Mouse (Mus musculus): ENCODE results near the gene Hemk1. TPM values are rescaled to one million over a fixed set of nuclear protein-coding genes. Genes with fewer than 3 reads are reported as not detected.

Hemk1 gene
- polyA plus RNA-seq, 1 experiment from 2014 or later: 12.0 TPM

DNA sequence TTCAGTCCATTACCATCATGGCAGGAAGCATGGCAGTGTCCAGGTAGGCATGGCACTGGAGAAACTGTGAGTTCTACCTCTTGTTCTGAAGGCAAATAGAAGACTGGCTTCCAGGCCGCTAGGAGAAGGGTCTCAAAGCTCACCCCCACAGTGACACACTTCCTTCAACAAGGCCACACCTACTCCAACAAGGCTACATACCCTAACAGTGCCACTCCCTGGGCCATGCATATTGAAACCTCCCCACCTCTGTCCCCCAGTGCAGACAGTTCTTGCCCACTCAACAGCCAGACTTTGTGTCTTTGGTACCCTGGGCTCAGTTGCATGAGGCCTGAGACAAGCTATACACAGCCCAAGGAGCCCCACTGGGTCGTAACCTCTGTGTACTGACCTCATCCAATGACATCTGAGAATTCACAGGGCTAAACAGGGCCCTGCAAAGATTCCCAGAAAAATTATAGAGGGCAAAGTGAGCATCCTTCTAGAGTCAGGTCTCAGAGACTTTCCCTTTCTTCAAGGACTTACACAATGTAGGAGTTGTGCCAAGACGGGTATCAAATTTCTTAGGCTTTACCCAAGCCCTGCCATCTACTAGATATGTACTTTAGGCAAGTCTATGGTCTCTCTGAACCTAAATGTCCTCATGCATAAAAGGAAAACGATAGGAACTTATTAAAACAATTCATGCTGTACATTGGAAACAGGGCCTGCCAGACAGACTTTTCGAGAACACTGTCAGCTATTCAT lies 56.7 kb downstream of the Hemk1 start:
- H3K4me3 ChIP-seq (replicated peaks): no peak overlapping the region
- H3K27ac ChIP-seq: no peak overlapping the region
- H3K4me2 ChIP-seq: no peak overlapping the region
- peaks cover 11% of the 10 kb centered on the region; the same call in 1 of the 2 replicates for H3K27me3 ChIP-seq
- H3K36me3 ChIP-seq (replicated peaks): no peaks in the 10 kb centered on the region
- H3K9me3 ChIP-seq: no peaks in the 10 kb centered on the region
- ATAC-seq (ENCODE audit: low FRiP score): no peak
- H3K4me1 ChIP-seq: peaks cover 23% of the 10 kb centered on the region
- H3K9ac ChIP-seq: no peak overlapping the region
- WGBS: 91% methylated on average over 5 of the region's 5 CpGs

DNA sequence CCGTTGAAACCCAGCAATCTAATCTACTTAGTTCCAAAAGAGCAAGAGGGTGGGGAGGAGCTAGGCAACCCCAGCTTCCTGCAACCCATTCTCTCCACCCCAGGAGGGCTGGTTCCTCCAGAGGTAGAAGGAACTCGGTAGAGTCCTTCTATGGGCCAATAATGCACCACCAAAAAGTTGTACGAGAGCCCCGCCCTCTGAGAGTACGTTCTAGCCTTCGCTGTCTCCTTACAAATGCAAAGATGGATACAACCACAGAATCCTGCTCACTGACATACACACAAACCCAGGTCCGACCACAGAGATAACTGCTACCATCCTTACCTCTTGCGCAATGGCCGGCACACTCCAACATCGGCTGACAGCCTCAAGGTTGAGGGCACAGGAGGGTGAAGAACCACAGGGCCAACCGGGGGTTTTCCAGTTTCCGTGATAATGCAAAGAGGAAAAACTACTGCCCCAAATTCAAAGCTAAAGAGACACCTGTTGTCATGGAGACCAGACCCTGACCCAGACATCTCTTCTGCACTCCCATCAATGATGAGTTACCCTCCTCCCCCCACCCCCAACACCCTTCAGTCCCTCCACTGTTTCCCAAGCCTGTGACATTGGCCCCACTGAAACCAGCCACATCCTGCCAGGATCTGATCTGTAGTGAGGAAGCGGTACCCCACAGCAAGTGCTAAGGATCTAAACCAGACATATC lies 57.7 kb downstream of the Hemk1 start:
- Histone ChIP-seq H3K4me3 (replicated peaks) (no peak overlapping the region), H3K4me1 (peaks cover 23% of the 10 kb centered on the region), H3K27ac (no peak overlapping the region), H3K9me3 (no peaks in the 10 kb centered on the region), H3K9ac (no peak overlapping the region), H3K36me3 (replicated peaks) (no peaks in the 10 kb centered on the region), H3K4me2 (0 out of 2 replicates have a peak overlapping the region, but pooled peaks have one; percentile 4), H3K27me3 (peaks cover 11% of the 10 kb centered on the region; the same call in 1 of the 2 replicates)
- ATAC-seq (ENCODE audit: low FRiP score): no peak
- WGBS: 49% methylated on average over 13 of the region's 13 CpGs

DNA sequence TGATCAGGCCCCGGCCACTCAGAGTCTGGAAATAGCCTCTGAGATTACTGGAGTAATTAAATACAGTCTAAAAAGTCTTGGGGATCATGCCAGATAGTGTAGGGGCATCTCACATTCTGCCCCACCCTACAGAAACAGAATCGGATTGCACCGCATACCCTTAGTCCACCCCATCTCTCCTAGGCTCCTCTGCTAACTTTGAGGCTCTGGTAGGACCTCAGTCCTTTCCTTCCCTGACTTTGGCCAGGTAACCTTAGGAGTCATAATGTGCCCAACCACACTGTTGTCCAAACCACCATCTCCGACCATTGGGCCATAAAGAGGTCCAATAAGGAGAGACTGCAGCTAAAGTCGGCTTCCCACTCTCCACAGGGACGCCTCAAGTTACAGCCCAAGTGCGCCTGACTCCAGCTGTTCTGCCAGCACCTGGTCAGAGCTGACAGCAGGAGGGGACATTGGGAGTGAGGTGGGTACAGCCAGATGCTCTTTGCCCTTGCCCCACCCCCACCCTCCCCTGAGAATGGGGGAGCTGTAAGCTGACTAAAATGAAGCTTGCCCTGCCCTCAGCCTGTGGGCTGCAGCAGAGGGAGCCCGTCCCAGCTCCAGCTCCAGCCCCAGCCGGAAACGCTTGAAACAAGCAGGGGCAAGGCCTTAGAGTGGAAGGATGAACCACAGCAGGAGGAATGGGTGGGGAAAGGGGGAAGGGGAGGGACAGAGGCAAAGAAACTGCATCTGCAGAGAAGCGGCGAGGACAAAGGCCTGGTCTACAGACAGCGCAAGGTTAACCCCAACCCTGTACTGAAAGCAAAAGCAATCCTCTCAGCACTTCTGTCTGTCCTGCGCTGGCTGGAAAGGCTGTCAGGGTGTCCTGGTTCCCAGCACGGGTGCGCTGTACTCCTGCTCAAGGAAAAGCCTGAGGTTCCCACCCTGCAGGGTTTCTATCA lies 58.5 kb downstream of the Hemk1 start:
- H3K9ac ChIP-seq: no peak overlapping the region
- H3K9me3 ChIP-seq: no peaks in the 10 kb centered on the region
- H3K36me3 ChIP-seq (replicated peaks): no peaks in the 10 kb centered on the region
- 29% methylated on average over 16 of the region's 16 CpGs for WGBS
- H3K4me1 ChIP-seq: peaks cover 20% of the 10 kb centered on the region
- H3K27me3 ChIP-seq: peaks cover 11% of the 10 kb centered on the region; the same call in 1 of the 2 replicates
- H3K4me3 ChIP-seq (replicated peaks): no peak overlapping the region
- H3K4me2 ChIP-seq: 0 out of 2 replicates have a peak overlapping the region, but pooled peaks have one; percentile 4
- ATAC-seq (ENCODE audit: low FRiP score): no peak
- H3K27ac ChIP-seq: 0 out of 2 replicates have a peak overlapping the region, but pooled peaks have one; percentile 11

DNA sequence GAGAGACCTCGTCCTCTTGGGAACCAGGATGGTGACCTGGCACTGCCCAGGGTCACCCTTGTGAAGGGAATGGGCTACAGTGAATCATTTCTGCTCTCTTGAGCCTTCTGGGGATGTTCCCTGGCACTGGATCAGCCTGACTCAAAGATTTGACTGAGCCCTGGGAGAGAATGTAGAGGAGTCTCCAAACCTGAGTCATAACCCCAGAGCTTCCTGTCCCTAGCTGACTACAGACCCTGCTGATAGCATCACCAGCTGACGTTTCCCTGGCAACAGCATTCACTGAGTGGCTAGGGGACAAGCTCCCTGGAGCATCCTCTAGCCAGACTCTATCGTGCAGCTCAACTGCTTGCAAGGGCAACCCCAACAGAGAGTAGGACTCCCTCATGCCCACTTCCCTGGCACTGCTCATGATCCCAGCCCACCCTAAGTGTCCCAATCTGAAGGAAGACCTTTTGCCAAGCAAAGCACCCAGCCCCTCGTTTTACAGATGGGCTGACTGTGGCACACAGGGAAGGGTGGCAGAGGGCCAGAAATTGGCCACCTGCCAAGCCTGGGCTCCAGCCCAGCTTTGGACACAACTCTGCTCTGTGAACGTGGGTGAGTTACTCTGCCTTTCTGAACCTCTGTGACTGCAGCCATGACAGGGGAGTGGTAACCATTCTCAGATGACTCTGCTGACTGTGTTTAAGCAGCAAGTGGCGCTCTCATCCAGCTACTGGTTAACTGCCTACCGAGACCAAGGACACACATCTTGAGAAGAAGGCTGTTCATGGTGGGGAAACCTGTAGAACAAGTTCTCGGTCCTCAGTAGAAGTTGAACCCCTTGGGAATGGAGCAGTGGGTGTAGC lies 59.4 kb downstream of the Hemk1 start:
- H3K9me3 ChIP-seq: no peaks in the 10 kb centered on the region
- H3K4me2 ChIP-seq: no peak overlapping the region
- no peak overlapping the region for H3K9ac ChIP-seq
- ATAC-seq (ENCODE audit: low FRiP score): no peak
- H3K4me3 ChIP-seq (replicated peaks): no peak overlapping the region
- H3K36me3 ChIP-seq (replicated peaks): no peaks in the 10 kb centered on the region
- H3K4me1 ChIP-seq: peaks cover 20% of the 10 kb centered on the region
- H3K27ac ChIP-seq: no peak overlapping the region
- 61% methylated on average over 8 of the region's 8 CpGs for WGBS
- H3K27me3 ChIP-seq: peaks cover 11% of the 10 kb centered on the region; the same call in 1 of the 2 replicates

DNA sequence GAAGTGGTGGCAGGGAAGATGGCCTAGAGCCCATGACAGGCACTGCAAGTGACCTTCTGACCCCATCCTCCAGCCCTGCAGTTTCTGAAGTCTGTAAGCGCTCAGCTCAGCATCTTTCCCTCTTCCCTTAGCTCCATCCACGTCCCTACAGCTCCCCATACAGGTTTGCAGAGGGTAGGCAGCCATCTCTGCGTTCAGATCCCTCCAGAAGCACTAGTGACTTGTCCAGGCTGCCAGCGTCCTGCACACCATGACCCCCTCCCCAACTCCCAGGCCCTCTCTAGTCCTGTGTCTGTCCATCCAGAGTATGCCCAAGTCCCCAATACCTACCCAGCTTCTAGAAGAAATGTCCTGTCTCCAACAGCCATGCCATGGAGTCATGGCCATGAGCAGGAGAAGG lies 60.0 kb downstream of the Hemk1 start:
- 46% methylated on average over 4 of the region's 4 CpGs for WGBS

DNA sequence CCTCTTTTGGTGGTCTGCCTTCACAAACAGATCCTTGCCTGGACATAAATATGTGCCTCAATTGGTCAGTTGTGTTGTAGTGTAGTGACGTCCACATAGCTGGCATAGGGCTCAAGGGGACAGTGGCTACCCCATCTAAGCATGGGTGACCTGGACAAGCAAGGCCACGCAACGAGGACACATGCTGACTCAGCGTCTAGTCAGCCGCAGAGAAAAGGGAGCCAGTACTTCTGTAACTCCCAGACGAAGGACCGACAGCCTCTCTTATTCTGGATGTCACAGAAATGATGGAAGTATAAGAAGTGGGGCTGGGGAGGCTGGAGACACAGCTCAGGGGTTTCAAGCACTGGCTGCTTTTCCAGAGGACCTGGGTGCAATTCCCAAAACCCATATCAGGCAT lies 60.5 kb downstream of the Hemk1 start:
- no peak for ATAC-seq (ENCODE audit: low FRiP score)
- Histone ChIP-seq H3K27ac (no peak overlapping the region), H3K36me3 (replicated peaks) (no peaks in the 10 kb centered on the region), H3K4me3 (replicated peaks) (no peak overlapping the region), H3K9me3 (no peaks in the 10 kb centered on the region), H3K4me2 (no peak overlapping the region), H3K27me3 (peaks cover 11% of the 10 kb centered on the region; the same call in 1 of the 2 replicates), H3K4me1 (peaks cover 20% of the 10 kb centered on the region), H3K9ac (no peak overlapping the region)
- 75% methylated on average over 7 of the region's 7 CpGs for WGBS

More for the DNA sequence above, 60.0 kb downstream of the Hemk1 start:
- Histone ChIP-seq H3K36me3 (replicated peaks) (no peaks in the 10 kb centered on the region), H3K9ac (no peak overlapping the region), H3K27me3 (peaks cover 11% of the 10 kb centered on the region; the same call in 1 of the 2 replicates), H3K4me3 (replicated peaks) (no peak overlapping the region), H3K4me1 (peaks cover 20% of the 10 kb centered on the region), H3K4me2 (no peak overlapping the region), H3K27ac (no peak overlapping the region), H3K9me3 (no peaks in the 10 kb centered on the region)
- no peak for ATAC-seq (ENCODE audit: low FRiP score)

Other genes starting within 250 kb of the Hemk1 start
- gene Dock3, start 106.4 kb downstream of the Hemk1 start, polyA plus RNA-seq (2016; fragmentation: Nextera tagmentation; extraction: Ambion mirVana): 12.3 and 13.8 TPM in 2 replicates
- gene Mapkapk3, start 48.5 kb downstream of the Hemk1 start, polyA plus RNA-seq (2016; fragmentation: Nextera tagmentation; extraction: Ambion mirVana): 2.4 and 3.7 TPM in 2 replicates
- gene Cish, start 42.3 kb downstream of the Hemk1 start, polyA plus RNA-seq (2016; fragmentation: Nextera tagmentation; extraction: Ambion mirVana): 4.5 and 6.0 TPM in 2 replicates
- gene 6430571L13Rik, start 2.3 kb upstream of the Hemk1 start, polyA plus RNA-seq (2016; fragmentation: Nextera tagmentation; extraction: Ambion mirVana): 2.2 and 2.9 TPM in 2 replicates
- gene Cacna2d2, start 61.3 kb upstream of the Hemk1 start, polyA plus RNA-seq (2016; fragmentation: Nextera tagmentation; extraction: Ambion mirVana): 3.3 and 3.4 TPM in 2 replicates
- 43.3 and 45.0 TPM in 2 replicates for gene Tmem115, start 195.6 kb upstream of the Hemk1 start, polyA plus RNA-seq (2016; fragmentation: Nextera tagmentation; extraction: Ambion mirVana)
- 17.7 and 18.9 TPM in 2 replicates for gene Cyb561d2, start 203.8 kb upstream of the Hemk1 start, polyA plus RNA-seq (2016; fragmentation: Nextera tagmentation; extraction: Ambion mirVana)
- 43.1 and 46.3 TPM in 2 replicates for gene Nprl2, start 203.9 kb upstream of the Hemk1 start, polyA plus RNA-seq (2016; fragmentation: Nextera tagmentation; extraction: Ambion mirVana)
- gene Zmynd10, start 208.9 kb upstream of the Hemk1 start, polyA plus RNA-seq (2016; fragmentation: Nextera tagmentation; extraction: Ambion mirVana): 1.0 and 2.2 TPM in 2 replicates
- gene Rassf1, start 213.2 kb upstream of the Hemk1 start, polyA plus RNA-seq (2016; fragmentation: Nextera tagmentation; extraction: Ambion mirVana): 40.0 and 45.7 TPM in 2 replicates
- 77.2 and 79.9 TPM in 2 replicates for gene Tusc2, start 224.9 kb upstream of the Hemk1 start, polyA plus RNA-seq (2016; fragmentation: Nextera tagmentation; extraction: Ambion mirVana)
- 108 and 110 TPM in 2 replicates for gene Hyal2, start 229.6 kb upstream of the Hemk1 start, polyA plus RNA-seq (2016; fragmentation: Nextera tagmentation; extraction: Ambion mirVana)
- gene Hyal1, start 238.6 kb upstream of the Hemk1 start, polyA plus RNA-seq (2016; fragmentation: Nextera tagmentation; extraction: Ambion mirVana): 6.9 and 8.4 TPM in 2 replicates
- 13.7 and 14.2 TPM in 2 replicates for gene Naa80, start 240.5 kb upstream of the Hemk1 start, polyA plus RNA-seq (2016; fragmentation: Nextera tagmentation; extraction: Ambion mirVana)
- 0.80 and 1.2 TPM in 2 replicates for gene Hyal3, start 242.5 kb upstream of the Hemk1 start, polyA plus RNA-seq (2016; fragmentation: Nextera tagmentation; extraction: Ambion mirVana)
- gene Ifrd2, start 249.3 kb upstream of the Hemk1 start, polyA plus RNA-seq (2016; fragmentation: Nextera tagmentation; extraction: Ambion mirVana): 22.1 and 26.3 TPM in 2 replicates

All from forebrain, embryonic 12.5 days (tissue).